Mouse (Mus musculus) urinary bladder, postnatal 4 days (tissue): ENCODE results near the gene Srcin1.

ENCODE experiments used
- DNase-seq, 2 experiments: peaks; one replicate each; pipeline ENCODE4 v3.0.0; 2021 to 2022; ENCODE audit warnings: low spot score in 2 of 2

Gene Srcin1

GRCm38 (mm10) chr11:97579088-97579857, 3.3 kb upstream of the Srcin1 start:
- no peak for DNase-seq

GRCm38 (mm10) chr11:97578286-97578685, 2.3 kb upstream of the Srcin1 start:
- DNase-seq = no peak

GRCm38 (mm10) chr11:97575638-97576037, 348 bp downstream of the Srcin1 start:
- DNase-seq = peak; percentile 60 to 78

- no peak for DNase-seq
Observed at GRCm38 (mm10) chr11:97575075-97575474, 911 bp downstream of the Srcin1 start.

- no peak for DNase-seq
Observed at GRCm38 (mm10) chr11:97574551-97575051, 1.4 kb downstream of the Srcin1 start.

- DNase-seq = no peak
Observed at GRCm38 (mm10) chr11:97573891-97574550, 2.0 kb downstream of the Srcin1 start.

GRCm38 (mm10) chr11:97572895-97573480, 3.0 kb downstream of the Srcin1 start:
- DNase-seq = no peak

- DNase-seq = no peak
Observed at GRCm38 (mm10) chr11:97572089-97572345, 4.0 kb downstream of the Srcin1 start.

- DNase-seq = no peak
Observed at GRCm38 (mm10) chr11:97571266-97572088, 4.5 kb downstream of the Srcin1 start.

GRCm38 (mm10) chr11:97570493-97571137, 5.4 kb downstream of the Srcin1 start:
- no peak for DNase-seq

- DNase-seq = no peak
Observed at GRCm38 (mm10) chr11:97569806-97570205, 6.2 kb downstream of the Srcin1 start.

- no peak for DNase-seq
Observed at GRCm38 (mm10) chr11:97569301-97569724, 6.7 kb downstream of the Srcin1 start.

- peak; percentile 76 to 85 for DNase-seq
Observed at GRCm38 (mm10) chr11:97568729-97569128, 7.3 kb downstream of the Srcin1 start.

GRCm38 (mm10) chr11:97567480-97567879, 8.5 kb downstream of the Srcin1 start:
- no peak for DNase-seq

- DNase-seq = no peak
Observed at GRCm38 (mm10) chr11:97566551-97566950, 9.4 kb downstream of the Srcin1 start.

- no peak for DNase-seq
Observed at GRCm38 (mm10) chr11:97563730-97564129, 12.3 kb downstream of the Srcin1 start.

GRCm38 (mm10) chr11:97562536-97562935, 13.4 kb downstream of the Srcin1 start:
- DNase-seq = no peak

GRCm38 (mm10) chr11:97560210-97560963, 15.6 kb downstream of the Srcin1 start:
- no peak for DNase-seq

GRCm38 (mm10) chr11:97559549-97559948, 16.4 kb downstream of the Srcin1 start:
- DNase-seq = no peak

- DNase-seq = no peak
Observed at GRCm38 (mm10) chr11:97557885-97558284, 18.1 kb downstream of the Srcin1 start.
